Mouse (Mus musculus) embryonic fibroblast, embryonic 13.5 days (primary cell): Measurements from ENCODE around the gene Stk32c.

ENCODE experiments used
- CTCF ChIP-seq: IDR thresholded peaks from 2 replicates; pipeline ENCODE4 v1.5.1; 2011; ENCODE audit warnings: mild to moderate bottlenecking, control low read depth, low read length, moderate library complexity, borderline replicate concordance; ENCODE audit not compliant: insufficient read depth
- POLR2A ChIP-seq: IDR thresholded peaks from 2 replicates; pipeline ENCODE4 v1.6.1; 2011; ENCODE audit warnings: low read depth, mild to moderate bottlenecking, control low read depth, low read length, moderate library complexity

GRCm38 (mm10) chr7:139229837-139230236 is 16.7 kb upstream of the Stk32c start:
- TF ChIP-seq CTCF (no peak), POLR2A (no peak)
